Mouse (Mus musculus) hindbrain, embryonic 12.5 days (tissue): ENCODE measurements around the gene Scnn1b. TPM values are rescaled to one million over a fixed set of nuclear protein-coding genes. Genes with fewer than 3 reads are reported as not detected.

Source experiments
- ATAC-seq: fragments of 200-750 bp; cut with Nextera tagmentation; 2 replicates; pipeline ENCODE4 v1.8.0; 2017; ENCODE audit warnings: moderate TSS enrichment; ENCODE audit not compliant: low FRiP score
- H3K27ac ChIP-seq: fragments of 300-500 bp; sonication (generic); 2 replicates; pipeline ENCODE4 v1.5.1; 2016; ENCODE audit warnings: mild to moderate bottlenecking
- H3K27me3 ChIP-seq: fragments of 300-500 bp; sonication (generic); 2 replicates; pipeline ENCODE4 v1.6.1; 2016; ENCODE audit warnings: mild to moderate bottlenecking
- H3K36me3 ChIP-seq: fragments of 300-500 bp; sonication (generic); 2 replicates; pipeline ENCODE4 v1.6.1; 2016; ENCODE audit warnings: mild to moderate bottlenecking
- H3K4me1 ChIP-seq: fragments of 300-500 bp; sonication (generic); 2 replicates; pipeline ENCODE4 v1.6.1; 2016
- H3K4me2 ChIP-seq: fragments of 300-500 bp; sonication (generic); replicated peaks from 2 replicates; pipeline ENCODE4 v1.6.1; 2016; ENCODE audit warnings: mild to moderate bottlenecking
- H3K4me3 ChIP-seq: fragments of 300-500 bp; sonication (generic); 2 replicates; pipeline ENCODE4 v1.5.1; 2016; ENCODE audit warnings: mild to moderate bottlenecking
- H3K9ac ChIP-seq: fragments of 300-500 bp; sonication (generic); 2 replicates; pipeline ENCODE4 v1.6.1; 2016; ENCODE audit warnings: mild to moderate bottlenecking, moderate library complexity
- H3K9me3 ChIP-seq: fragments of 300-500 bp; sonication (generic); replicated peaks from 2 replicates; pipeline ENCODE4 v1.6.1; 2016; ENCODE audit warnings: mild to moderate bottlenecking
- WGBS: fragments of 180-500 bp; shearing (Covaris S2); methylation state at CpG from one replicate; pipeline ENCODE4 v1.1.7; 2016; 5-methylcytosine and 5-hydroxymethylcytosine counted together
- polyA plus RNA-seq: library from polyadenylated mRNA; unstranded; fragments of >200 nt; fragmentation: Nextera tagmentation; extraction: Ambion mirVana; gene quantifications from 2 replicates; pipeline ENCODE4 v1.2.1, GENCODE M21; 2016

Scnn1b gene
- polyA plus RNA-seq: 0.14 and 0.21 TPM in 2 replicates

GRCm38 (mm10) chr7:121864858-121865585, at the start of gene Scnn1b:
Gene Scnn1b, plus strand, starts transcription at chr7:121865038.
- Histone ChIP-seq H3K9ac (0 out of 2 replicates have a peak within 1 kb of the TSS, but pooled peaks have one; percentile 24), H3K27me3 (peaks cover 37% of the 10 kb centered on the region), H3K9me3 (no peaks in the 10 kb centered on the region), H3K36me3 (no peaks in the 10 kb centered on the region), H3K4me2 (peak within 1 kb of the TSS; percentile 60), H3K27ac (no peak within 1 kb of the TSS), H3K4me1 (peaks cover 11% of the 10 kb centered on the region; the same call in 1 of the 2 replicates), H3K4me3 (peak within 1 kb of the TSS; percentile 25)
- WGBS: 2% methylated on average over 36 of the region's 42 CpGs
- no peak for ATAC-seq

DNA sequence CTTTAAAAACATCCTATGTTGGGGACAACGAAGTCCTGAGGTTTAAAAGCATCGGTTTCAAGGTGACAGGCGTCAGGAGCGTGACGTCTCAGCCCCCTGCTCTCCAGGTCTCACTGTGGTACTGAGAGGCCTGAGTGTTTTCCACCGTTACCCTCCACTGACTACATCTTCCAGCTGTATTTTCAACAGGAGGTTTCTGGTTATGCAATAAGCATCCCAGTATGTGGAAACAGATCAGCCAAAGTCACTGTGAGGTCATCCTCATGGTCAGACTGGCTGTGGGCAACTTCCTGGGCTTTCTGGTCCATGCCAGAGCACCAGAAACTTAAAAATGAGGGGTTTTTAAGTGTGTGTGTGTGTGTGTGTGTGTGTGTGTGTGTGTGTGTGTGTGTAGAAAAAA, 43.2 kb upstream of the Scnn1b start:
- WGBS: 87% methylated on average over 6 of the region's 6 CpGs
- Histone ChIP-seq H3K9ac (no peak overlapping the region), H3K27me3 (no peaks in the 10 kb centered on the region), H3K4me1 (no peaks in the 10 kb centered on the region), H3K36me3 (no peaks in the 10 kb centered on the region), H3K4me2 (no peak overlapping the region), H3K4me3 (no peak overlapping the region), H3K27ac (no peak overlapping the region), H3K9me3 (no peaks in the 10 kb centered on the region)
- ATAC-seq: no peak

DNA sequence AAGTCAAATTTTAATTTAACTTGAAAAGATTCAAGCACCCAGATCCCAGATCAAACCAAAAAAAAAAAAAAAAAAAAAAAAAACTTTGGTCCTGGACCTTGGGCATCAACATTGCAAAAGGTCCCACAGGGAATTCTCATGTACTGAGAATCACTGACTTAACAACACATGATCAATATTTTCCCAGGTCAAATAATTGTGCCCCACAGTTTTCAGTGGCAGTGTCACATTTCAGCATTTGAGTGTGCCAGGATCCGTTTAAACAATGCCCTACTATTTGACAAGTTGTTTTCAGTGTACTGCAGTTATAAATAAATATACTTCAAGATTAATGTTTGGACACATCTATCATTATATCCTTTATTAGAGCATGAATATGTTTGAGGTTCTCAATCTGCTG, 36.4 kb upstream of the Scnn1b start:
- Histone ChIP-seq H3K27me3 (no peaks in the 10 kb centered on the region), H3K27ac (no peak overlapping the region), H3K36me3 (no peaks in the 10 kb centered on the region), H3K4me3 (no peak overlapping the region), H3K9ac (no peak overlapping the region), H3K4me2 (no peak overlapping the region), H3K4me1 (no peaks in the 10 kb centered on the region), H3K9me3 (no peaks in the 10 kb centered on the region)
- 81% methylated on average over 1 of the region's 1 CpGs for WGBS
- no peak for ATAC-seq

GRCm38 (mm10) chr7:121835392-121835791, 29.4 kb upstream of the Scnn1b start:
- no peak overlapping the region for H3K27ac ChIP-seq
- H3K9ac ChIP-seq: no peak overlapping the region
- H3K4me1 ChIP-seq: no peaks in the 10 kb centered on the region
- 84% methylated on average over 7 of the region's 7 CpGs for WGBS
- no peak overlapping the region for H3K4me2 ChIP-seq
- no peaks in the 10 kb centered on the region for H3K9me3 ChIP-seq
- ATAC-seq: no peak
- H3K27me3 ChIP-seq: no peaks in the 10 kb centered on the region
- H3K4me3 ChIP-seq: no peak overlapping the region
- H3K36me3 ChIP-seq: no peaks in the 10 kb centered on the region

DNA sequence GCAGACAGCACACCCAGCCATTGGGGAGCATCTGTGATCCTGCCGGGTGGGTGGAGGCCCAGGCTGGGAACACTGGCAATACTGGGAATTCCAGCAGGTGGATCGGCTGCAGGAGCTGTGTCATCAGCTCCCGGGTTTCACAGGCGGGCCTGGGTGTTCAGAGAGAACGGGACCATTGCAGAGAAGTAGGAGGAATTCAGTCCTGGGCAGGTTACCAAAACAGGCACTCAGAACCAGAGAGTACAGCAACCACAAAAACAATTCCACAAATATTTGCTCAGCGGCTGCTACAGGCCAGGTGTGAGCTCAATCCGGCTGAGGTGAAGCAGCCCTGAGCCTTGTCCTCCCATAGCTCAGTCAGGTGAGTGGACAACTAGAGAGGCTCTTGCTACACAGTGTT, 28.0 kb upstream of the Scnn1b start:
- no peak overlapping the region for H3K4me3 ChIP-seq
- H3K27me3 ChIP-seq: no peaks in the 10 kb centered on the region
- no peak overlapping the region for H3K9ac ChIP-seq
- H3K4me1 ChIP-seq: no peaks in the 10 kb centered on the region
- 91% methylated on average over 7 of the region's 7 CpGs for WGBS
- no peak overlapping the region for H3K4me2 ChIP-seq
- H3K27ac ChIP-seq: no peak overlapping the region
- ATAC-seq: no peak
- no peaks in the 10 kb centered on the region for H3K9me3 ChIP-seq
- no peaks in the 10 kb centered on the region for H3K36me3 ChIP-seq

GRCm38 (mm10) chr7:121840810-121841209, 24.0 kb upstream of the Scnn1b start:
- H3K4me2 ChIP-seq: no peak overlapping the region
- no peaks in the 10 kb centered on the region for H3K27me3 ChIP-seq
- H3K9ac ChIP-seq: no peak overlapping the region
- 75% methylated on average over 7 of the region's 7 CpGs for WGBS
- H3K4me1 ChIP-seq: no peaks in the 10 kb centered on the region
- no peak overlapping the region for H3K27ac ChIP-seq
- H3K36me3 ChIP-seq: no peaks in the 10 kb centered on the region
- ATAC-seq: no peak
- H3K4me3 ChIP-seq: no peak overlapping the region
- no peaks in the 10 kb centered on the region for H3K9me3 ChIP-seq

DNA sequence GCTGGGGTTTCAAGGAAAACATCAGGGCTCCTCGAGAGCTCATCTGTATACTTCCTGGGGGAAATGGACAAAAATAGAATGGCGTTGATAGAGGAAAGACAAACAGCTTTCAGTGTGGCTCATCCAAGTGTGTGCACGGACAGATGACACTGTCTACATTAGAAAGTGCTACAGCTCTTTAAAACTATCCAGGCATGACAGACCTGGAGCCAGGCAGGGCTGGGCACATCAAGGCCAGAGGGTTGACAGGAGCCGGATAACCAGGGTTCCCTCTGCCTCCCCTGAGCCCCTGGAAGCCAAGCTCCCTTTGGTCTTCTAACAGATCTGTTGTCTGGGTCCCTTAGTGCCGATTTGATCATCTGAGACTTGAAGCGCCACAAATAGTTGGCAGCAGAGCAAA, 22.6 kb upstream of the Scnn1b start:
- no peak overlapping the region for H3K9ac ChIP-seq
- no peaks in the 10 kb centered on the region for H3K27me3 ChIP-seq
- H3K27ac ChIP-seq: no peak overlapping the region
- H3K4me2 ChIP-seq: no peak overlapping the region
- no peaks in the 10 kb centered on the region for H3K4me1 ChIP-seq
- ATAC-seq: no peak
- H3K36me3 ChIP-seq: no peaks in the 10 kb centered on the region
- 72% methylated on average over 6 of the region's 6 CpGs for WGBS
- H3K4me3 ChIP-seq: no peak overlapping the region
- no peaks in the 10 kb centered on the region for H3K9me3 ChIP-seq

DNA sequence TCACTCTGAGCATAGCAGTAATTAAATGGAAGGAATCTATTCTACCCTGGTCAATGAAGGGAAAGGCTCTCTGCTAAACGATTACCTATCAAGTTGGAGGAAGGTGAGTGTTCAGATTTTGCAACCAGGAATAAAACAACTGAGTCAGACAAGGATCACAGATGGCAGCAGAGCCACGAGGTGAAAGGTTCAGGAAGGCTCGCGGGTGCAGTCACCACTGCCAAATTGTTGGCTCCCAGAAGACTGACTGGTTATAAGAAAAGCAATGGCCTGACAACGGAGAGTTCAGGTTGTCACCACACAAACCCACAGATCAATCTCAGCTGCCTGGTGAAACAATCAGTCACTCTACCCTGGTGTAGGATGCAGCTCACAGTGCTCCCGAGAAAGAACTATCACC, 18.9 kb upstream of the Scnn1b start:
- H3K36me3 ChIP-seq: no peaks in the 10 kb centered on the region
- 70% methylated on average over 6 of the region's 6 CpGs for WGBS
- H3K27me3 ChIP-seq: no peaks in the 10 kb centered on the region
- H3K4me2 ChIP-seq: no peak overlapping the region
- ATAC-seq: no peak
- H3K9me3 ChIP-seq: no peaks in the 10 kb centered on the region
- H3K4me1 ChIP-seq: no peaks in the 10 kb centered on the region
- H3K9ac ChIP-seq: no peak overlapping the region
- no peak overlapping the region for H3K27ac ChIP-seq
- H3K4me3 ChIP-seq: no peak overlapping the region

GRCm38 (mm10) chr7:121848537-121849168, 16.2 kb upstream of the Scnn1b start:
- Histone ChIP-seq H3K9me3 (no peaks in the 10 kb centered on the region), H3K27me3 (no peaks in the 10 kb centered on the region), H3K4me2 (no peak overlapping the region), H3K4me3 (no peak overlapping the region), H3K36me3 (no peaks in the 10 kb centered on the region), H3K9ac (no peak overlapping the region), H3K27ac (no peak overlapping the region), H3K4me1 (no peaks in the 10 kb centered on the region)
- ATAC-seq: no peak
- 71% methylated on average over 9 of the region's 9 CpGs for WGBS

DNA sequence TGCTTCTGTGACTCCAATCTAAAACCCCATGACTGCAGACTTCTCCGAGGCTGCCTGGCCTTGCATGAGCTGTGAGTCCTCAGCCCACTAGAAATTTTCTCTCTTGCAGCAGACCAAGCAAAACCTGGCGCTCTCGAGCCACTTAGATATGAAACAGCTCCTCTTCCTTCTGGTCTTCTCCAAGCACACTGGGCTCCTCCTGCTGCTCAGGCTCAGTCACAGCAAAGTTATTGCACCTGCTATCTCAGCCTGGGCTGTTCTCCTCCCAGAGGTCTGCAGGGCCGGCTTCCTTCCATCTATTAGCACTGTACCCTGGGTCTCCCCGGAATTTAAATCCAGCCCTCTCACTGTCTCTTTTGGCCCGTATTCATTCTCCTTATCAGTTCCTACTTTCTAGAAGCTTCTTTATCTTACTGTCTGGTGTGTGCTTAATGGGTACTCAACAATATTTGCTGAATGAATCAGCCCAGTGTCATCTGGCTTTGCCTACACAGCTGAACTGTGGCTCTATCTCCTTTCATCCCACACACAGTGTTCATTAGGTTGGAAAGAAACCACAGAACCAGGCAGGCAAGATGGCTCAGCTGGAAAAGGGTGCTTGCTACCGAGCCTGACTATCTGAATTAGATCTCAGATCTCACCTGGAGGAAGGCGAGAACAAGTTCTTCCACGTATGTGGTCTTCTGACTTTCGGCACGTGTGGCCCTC, 7.5 kb upstream of the Scnn1b start:
- H3K9ac ChIP-seq: no peak overlapping the region
- H3K36me3 ChIP-seq: no peaks in the 10 kb centered on the region
- 91% methylated on average over 11 of the region's 11 CpGs for WGBS
- H3K27me3 ChIP-seq: 0 out of 2 replicates have a peak, but pooled peaks cover 2% of the 10 kb centered on the region
- H3K27ac ChIP-seq: no peak overlapping the region
- no peak overlapping the region for H3K4me3 ChIP-seq
- ATAC-seq: no peak
- no peaks in the 10 kb centered on the region for H3K9me3 ChIP-seq
- H3K4me2 ChIP-seq: no peak overlapping the region
- H3K4me1 ChIP-seq: no peaks in the 10 kb centered on the region

GRCm38 (mm10) chr7:121858939-121859338, 5.9 kb upstream of the Scnn1b start:
- no peaks in the 10 kb centered on the region for H3K9me3 ChIP-seq
- no peak overlapping the region for H3K9ac ChIP-seq
- no peaks in the 10 kb centered on the region for H3K36me3 ChIP-seq
- no peaks in the 10 kb centered on the region for H3K4me1 ChIP-seq
- no peak overlapping the region for H3K27ac ChIP-seq
- WGBS: 84% methylated on average over 8 of the region's 8 CpGs
- no peak for ATAC-seq
- no peak overlapping the region for H3K4me2 ChIP-seq
- no peak overlapping the region for H3K4me3 ChIP-seq
- peaks cover 9% of the 10 kb centered on the region for H3K27me3 ChIP-seq

- Histone ChIP-seq H3K27ac (no peak overlapping the region), H3K4me2 (no peak overlapping the region), H3K9ac (no peak overlapping the region), H3K36me3 (no peaks in the 10 kb centered on the region), H3K4me3 (no peak overlapping the region), H3K4me1 (0 out of 2 replicates have a peak, but pooled peaks cover 3% of the 10 kb centered on the region), H3K27me3 (peaks cover 1% of the 10 kb centered on the region; the same call in 1 of the 2 replicates), H3K9me3 (no peaks in the 10 kb centered on the region)
- 92% methylated on average over 2 of the region's 3 CpGs for WGBS
- ATAC-seq: no peak
These were observed 6.8 kb downstream of the Scnn1b start for GRCm38 (mm10) chr7:121871631-121872030.
